Mouse (Mus musculus) brain, embryonic 14.5 days (tissue): ENCODE measurements at regions not wholly inside any gene's neighbourhood (a gene's known extent, or its start where the extent isn't known, plus 50 kb on each side); places are given as distances from the start of the nearest gene placed in this dataset.

Experiments
- CTCF ChIP-seq: fragments of 200-500 bp; IDR thresholded peaks from 2 replicates; pipeline ENCODE4 v1.5.1; 2012; ENCODE audit warnings: inconsistent platforms, mild to moderate bottlenecking, moderate library complexity, borderline replicate concordance; ENCODE audit not compliant: insufficient read depth, insufficient read length; ENCODE audit errors: extremely low read depth
- POLR2A ChIP-seq: fragments of 200-500 bp; IDR thresholded peaks from 2 replicates; pipeline ENCODE4 v1.6.1; 2012; ENCODE audit warnings: mild to moderate bottlenecking, inconsistent platforms, borderline replicate concordance; ENCODE audit not compliant: poor library complexity, insufficient read depth, insufficient read length, severe bottlenecking; ENCODE audit errors: extremely low read depth

DNA sequence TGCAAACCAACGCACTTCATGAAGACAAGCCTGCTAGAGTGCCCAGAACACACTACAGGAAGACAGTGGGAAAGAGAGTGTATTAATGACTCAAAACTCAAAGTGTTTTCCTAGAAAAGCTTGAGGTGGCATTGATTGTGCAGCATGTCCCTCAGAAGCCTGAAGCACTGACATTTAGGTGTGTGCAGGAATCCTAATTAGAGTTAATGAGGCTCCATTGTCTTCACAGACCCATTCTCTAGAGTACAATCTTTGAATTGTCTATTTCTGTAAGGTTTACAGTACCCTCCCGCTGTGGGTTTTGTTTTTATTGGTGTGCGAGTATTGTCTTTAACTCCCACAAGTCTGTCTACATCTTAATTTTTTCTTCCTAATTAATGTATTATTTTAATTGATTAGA lies 610.1 kb upstream of the Chrm3 start:
- TF ChIP-seq POLR2A = no peak
- no peak for TF ChIP-seq CTCF
